Mouse (Mus musculus) G1E (cell line): ENCODE data around the gene Mpp6.

Experiments
- CTCF ChIP-seq: IDR thresholded peaks from 2 replicates; pipeline ENCODE4 v1.5.1; 2012; ENCODE audit warnings: low read depth, low read length, inconsistent platforms, mixed read lengths
- GATA1 ChIP-seq: IDR thresholded peaks from 2 replicates; pipeline ENCODE4 v1.6.1; 2012; ENCODE audit warnings: borderline replicate concordance, low read length, inconsistent platforms, mixed read lengths
- GATA2 ChIP-seq: IDR thresholded peaks from 2 replicates; pipeline ENCODE4 v1.6.1; 2012; ENCODE audit warnings: low read depth, low read length, inconsistent platforms, borderline replicate concordance
- POLR2AphosphoS5 ChIP-seq: IDR thresholded peaks from 2 replicates; pipeline ENCODE4 v1.6.1; 2012; ENCODE audit warnings: low read depth, low read length, inconsistent platforms; ENCODE audit not compliant: insufficient replicate concordance
- TAL1 ChIP-seq: conservative IDR thresholded peaks from 2 replicates; pipeline ENCODE4 v1.6.1; 2012; ENCODE audit warnings: low read depth, low read length, inconsistent platforms, mixed read lengths

- TF ChIP-seq TAL1 (no peak), CTCF (no peak), POLR2AphosphoS5 (no peak), GATA1 (no peak), GATA2 (no peak)
Observed at GRCm38 (mm10) chr6:50225232-50225631, 115.2 kb downstream of the Mpp6 start.
